Mouse (Mus musculus): ENCODE measurements around the gene 1700013G24Rik.

1700013G24Rik gene

GRCm38 (mm10) chr4:137495501-137496100, 42.5 kb downstream of the 1700013G24Rik start:
- DNase-seq (ENCODE audit: low spot score in 2 of 2): peak in 1 of 2 experiments; percentile 57

DNA sequence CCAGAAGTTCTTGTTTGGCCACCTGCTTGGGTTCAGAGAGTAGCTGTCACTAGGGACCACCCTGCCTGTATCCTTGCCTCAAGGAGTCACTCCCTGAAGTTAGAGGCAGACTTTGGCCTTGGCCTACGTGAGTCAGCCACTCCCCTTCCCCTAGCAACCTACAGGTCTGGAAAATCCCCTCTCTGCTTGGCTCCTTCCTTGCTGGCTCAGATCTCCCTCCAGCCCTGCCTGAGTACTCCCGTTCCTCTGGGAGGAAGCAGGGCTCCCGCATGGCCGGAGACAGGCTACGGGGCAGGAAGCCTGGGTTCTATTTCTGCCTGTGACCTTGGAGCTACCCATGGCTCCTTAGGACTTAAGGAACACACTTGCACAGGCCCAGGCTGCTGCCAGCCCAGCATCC, 44.3 kb downstream of the 1700013G24Rik start:
- DNase-seq (ENCODE audit: low spot score in 2 of 2): no peak

DNA sequence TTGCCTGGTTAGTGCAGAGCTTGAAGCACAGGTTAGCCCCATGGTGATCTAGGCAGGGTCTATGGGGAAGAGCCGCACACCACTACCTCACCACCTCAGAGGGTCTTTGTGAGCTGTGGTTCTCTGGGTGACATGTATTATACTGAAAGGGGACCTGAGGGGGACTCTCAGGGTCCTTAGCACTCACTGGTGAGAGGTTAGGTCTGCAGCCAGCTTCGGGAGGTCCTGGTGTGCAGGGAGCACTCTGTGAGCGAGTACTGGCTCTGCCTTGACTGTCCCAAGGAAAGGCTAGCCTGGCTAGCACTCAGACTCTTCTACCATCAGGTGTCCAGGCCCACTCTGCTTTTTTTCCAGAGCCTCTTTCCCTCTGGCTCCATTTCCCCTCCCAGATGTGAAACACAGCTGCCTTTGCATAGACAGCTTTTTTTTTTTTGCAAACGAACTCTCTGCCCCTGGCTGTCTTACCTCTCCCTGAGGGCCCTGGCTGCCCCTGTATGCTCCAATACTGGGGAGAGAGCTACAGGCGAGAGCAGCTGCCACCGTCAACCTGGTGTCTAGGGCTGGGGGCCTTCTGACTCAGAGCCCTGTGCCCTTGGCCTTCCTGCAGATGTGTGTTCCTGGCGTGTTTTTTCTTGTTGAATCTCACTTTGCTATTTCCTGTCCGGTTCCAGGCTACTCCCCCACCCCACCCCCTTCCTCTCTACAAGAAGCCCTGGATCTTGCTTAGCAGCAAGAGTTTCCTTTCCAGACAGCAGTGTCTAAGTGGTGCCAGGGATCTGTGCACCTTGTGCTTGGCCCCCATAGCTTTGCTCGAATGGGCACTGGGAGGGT, 45.0 kb downstream of the 1700013G24Rik start:
- no peak for DNase-seq (ENCODE audit: low spot score in 2 of 2)

- DNase-seq (ENCODE audit: low spot score in 2 of 2): no peak
These were observed 45.9 kb downstream of the 1700013G24Rik start for GRCm38 (mm10) chr4:137498882-137499583.

- no peak for DNase-seq (ENCODE audit: low spot score in 2 of 2)
These were observed 47.1 kb downstream of the 1700013G24Rik start for GRCm38 (mm10) chr4:137500149-137500548.

GRCm38 (mm10) chr4:137500953-137501352, 47.9 kb downstream of the 1700013G24Rik start:
- no peak for DNase-seq (ENCODE audit: low spot score in 2 of 2)

DNA sequence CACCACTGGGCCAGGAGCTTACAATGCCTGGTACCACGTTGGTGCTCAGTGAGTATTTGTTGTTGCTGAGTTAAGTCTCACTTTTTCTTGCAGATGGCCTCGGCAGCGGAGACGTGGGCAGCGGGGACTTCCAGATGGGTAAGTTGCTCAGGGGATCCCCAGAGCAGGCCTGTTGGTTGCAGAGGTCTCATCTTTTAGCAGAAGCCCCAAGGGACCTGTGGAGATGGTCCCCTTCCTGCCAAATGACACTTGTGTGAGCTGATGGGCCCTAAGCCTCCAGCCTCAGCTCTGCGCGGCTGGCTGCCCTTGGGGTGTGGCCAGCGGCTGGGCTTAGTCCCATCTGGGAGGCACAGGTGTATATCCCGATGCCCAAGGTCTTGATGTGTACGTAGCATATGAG, 49.1 kb downstream of the 1700013G24Rik start:
- DNase-seq (ENCODE audit: low spot score in 2 of 2): peak in 1 of 2 experiments; percentile 41

DNA sequence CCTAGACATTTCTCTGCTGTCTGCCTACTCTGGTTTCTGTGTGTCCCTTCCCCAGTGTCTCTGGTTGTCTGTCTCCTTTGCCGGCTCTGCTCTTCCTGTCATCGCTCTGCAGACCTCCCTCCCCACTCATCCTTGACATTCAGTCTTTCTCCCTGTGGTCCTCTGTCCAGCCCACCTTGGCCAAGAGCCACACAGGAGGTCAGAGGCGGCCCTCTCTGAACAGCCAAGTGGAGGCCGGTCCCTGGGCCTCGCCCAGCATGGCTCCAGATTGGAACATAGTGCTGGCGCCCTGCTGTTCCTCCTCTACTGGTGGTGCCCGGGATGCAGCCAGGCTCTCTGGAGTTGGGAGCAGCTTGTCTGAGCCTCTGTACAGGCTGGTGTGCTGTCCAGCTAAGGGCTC, 49.7 kb downstream of the 1700013G24Rik start:
- DNase-seq (ENCODE audit: low spot score in 2 of 2): no peak

DNA sequence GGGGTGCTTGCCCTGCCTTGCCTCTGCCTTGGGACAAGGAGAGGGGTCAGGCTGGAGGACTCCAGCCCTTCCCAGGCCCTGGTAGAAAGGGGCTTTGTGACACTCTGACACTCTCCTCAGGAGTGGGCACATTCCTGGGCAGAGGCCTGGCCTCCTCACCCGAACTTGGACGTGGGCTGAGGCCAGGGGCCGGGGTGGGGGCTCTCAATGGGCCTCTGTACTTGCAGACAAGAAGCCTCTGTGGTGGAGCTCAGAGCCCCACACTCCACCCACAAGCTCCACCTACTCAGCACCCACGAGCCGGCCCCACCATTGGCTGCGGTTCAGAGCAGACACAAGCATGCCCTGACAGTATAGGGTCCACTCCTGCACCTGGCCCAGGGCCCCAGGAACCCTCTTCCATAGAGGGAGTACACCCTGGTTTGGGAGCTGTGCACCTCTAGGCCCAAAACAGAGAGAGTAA, 50.5 kb downstream of the 1700013G24Rik start:
- DNase-seq (ENCODE audit: low spot score in 2 of 2): no peak

All from spleen, postnatal 10 days (tissue).